Mouse (Mus musculus) CH12.LX (cell line): ENCODE data around the gene Cd5. TPM values are rescaled to one million over a fixed set of nuclear protein-coding genes. Genes with fewer than 3 reads are reported as not detected.
A peak's percentile ranks its signal among the peaks of the same experiment; 100 is the strongest.

Experiments used
- DNase-seq: peaks from one replicate; pipeline ENCODE4 v3.0.0-alpha.2; 2013; ENCODE audit errors: extremely low read depth
- H3K27ac ChIP-seq: 2 replicates; pipeline ENCODE4 v1.5.1; 2012; ENCODE audit warnings: low read depth, mild to moderate bottlenecking, control low read depth, moderate library complexity; ENCODE audit not compliant: insufficient read depth
- H3K27me3 ChIP-seq: replicated peaks from 2 replicates; pipeline ENCODE3; 2012; ENCODE audit warnings: inconsistent platforms
- H3K36me3 ChIP-seq, 2 experiments: replicated peaks in 1 of 2; 2 replicates each; pipeline versions ENCODE3 to v1.6.1; 2012; ENCODE audit warnings: inconsistent platforms in 1 of 2, low read length in 1 of 2, mild to moderate bottlenecking in 1 of 2, mixed read lengths in 1 of 2, moderate library complexity in 1 of 2; ENCODE audit not compliant: control insufficient read depth in 1 of 2, insufficient read depth in 1 of 2
- H3K4me1 ChIP-seq, 2 experiments: 2 replicates each; pipeline ENCODE4 v1.6.1; 2012; ENCODE audit warnings: inconsistent platforms in 1 of 2, moderate library complexity in 1 of 2; ENCODE audit not compliant: insufficient read depth in 2 of 2, control insufficient read depth in 1 of 2
- H3K4me2 ChIP-seq: 2 replicates; pipeline ENCODE4 v1.6.1; 2012; ENCODE audit warnings: low read depth, mild to moderate bottlenecking, control low read depth; ENCODE audit not compliant: poor library complexity, insufficient read depth, severe bottlenecking
- H3K4me3 ChIP-seq, 3 experiments: fragments of 150-350 bp in 1 of 3; sonication (generic) in 1 of 3; replicated peaks in 1 of 3; 2 replicates each; pipeline versions ENCODE3 to v1.5.1; 2011 to 2012; ENCODE audit warnings: low read depth in 2 of 3, low read length in 2 of 3, mild to moderate bottlenecking in 2 of 3, moderate library complexity in 2 of 3, control low read depth in 1 of 3, improper control_type of control experiment in 1 of 3, inconsistent platforms in 1 of 3, mixed read lengths in 1 of 3; ENCODE audit not compliant: poor library complexity in 1 of 3
- H3K79me2 ChIP-seq: replicated peaks from 2 replicates; pipeline ENCODE4 v1.6.1; 2012; ENCODE audit warnings: mild to moderate bottlenecking, moderate library complexity; ENCODE audit not compliant: control insufficient read depth, poor library complexity, insufficient read depth, severe bottlenecking; ENCODE audit errors: extremely low read depth
- H3K9ac ChIP-seq: 2 replicates; pipeline ENCODE4 v1.6.1; 2012; ENCODE audit warnings: low read depth, mild to moderate bottlenecking, control low read depth, moderate library complexity; ENCODE audit not compliant: insufficient read depth
- H3K9me3 ChIP-seq: replicated peaks from 2 replicates; pipeline ENCODE3; 2012; ENCODE audit warnings: low read length, inconsistent platforms, mixed read lengths
- EP300 ChIP-seq: IDR thresholded peaks from 2 replicates; pipeline ENCODE4 v1.6.1; 2011; ENCODE audit warnings: low read length, improper control_type of control experiment
- ETS1 ChIP-seq: conservative IDR thresholded peaks from 2 replicates; pipeline ENCODE4 v1.6.1; 2012; ENCODE audit warnings: low read depth, mild to moderate bottlenecking, inconsistent platforms, low read length, improper control_type of control experiment, moderate library complexity
- MAX ChIP-seq: IDR thresholded peaks from 2 replicates; pipeline ENCODE4 v1.6.1; 2011; ENCODE audit warnings: low read length, improper control_type of control experiment
- MXI1 ChIP-seq: IDR thresholded peaks from 2 replicates; pipeline ENCODE4 v1.6.1; 2011; ENCODE audit warnings: mild to moderate bottlenecking, low read depth, low read length, improper control_type of control experiment
- NELFE ChIP-seq: IDR thresholded peaks from 2 replicates; pipeline ENCODE4 v1.6.1; 2011; ENCODE audit warnings: low read depth, low read length, improper control_type of control experiment
- SIN3A ChIP-seq: IDR thresholded peaks from 2 replicates; pipeline ENCODE4 v1.6.1; 2012; ENCODE audit warnings: low read length, improper control_type of control experiment, inconsistent platforms
- TBP ChIP-seq: conservative IDR thresholded peaks from 2 replicates; pipeline ENCODE4 v1.6.1; 2011; ENCODE audit warnings: low read depth, low read length, improper control_type of control experiment
- USF1 ChIP-seq: IDR thresholded peaks from 2 replicates; pipeline ENCODE4 v1.6.1; 2014; ENCODE audit warnings: low read depth, mild to moderate bottlenecking, inconsistent platforms, low read length, improper control_type of control experiment
- ZC3H11A ChIP-seq: IDR thresholded peaks from 2 replicates; pipeline ENCODE4 v1.6.1; 2012; ENCODE audit warnings: low read depth, mild to moderate bottlenecking, inconsistent platforms, low read length, improper control_type of control experiment
- ZNF384 ChIP-seq: IDR thresholded peaks from 2 replicates; pipeline ENCODE4 v1.6.1; 2012; ENCODE audit warnings: low read depth, low read length, improper control_type of control experiment, inconsistent platforms
- dilution Hi-C: fragments of 300-500 bp; cut with MboI; formaldehyde crosslinking; loops from 2 replicates; pipeline ENCODE4 v1.14.3; 2020; ENCODE audit warnings: low sequenced_read_pairs; ENCODE audit not compliant: extremely low pct_unique_long_range_greater_than_20kb, extremely low pct_ligation_motif_present
- in situ Hi-C: fragments of 300-500 bp; cut with MboI; formaldehyde crosslinking; loops from 3 replicates; pipeline ENCODE4 v1.14.3; 2019; ENCODE audit warnings: low sequenced_read_pairs, low pct_ligation_motif_present, low pct_unique_long_range_greater_than_20kb, mixed read lengths
- polyA plus RNA-seq: library from polyadenylated mRNA; unstranded; fragments of >175 nt; gene quantifications from 2 replicates; pipeline ENCODE4 v1.2.1, GENCODE M21; 2012; ENCODE audit warnings: low read depth; ENCODE audit not compliant: insufficient read length
- total RNA-seq, 2 experiments: library from RNA; depleted of rRNA; stranded (reverse); fragments of 300-350 nt in 1 of 2; fragments of >200 nt in 1 of 2; gene quantifications; 2 replicates each; pipeline ENCODE4 v1.2.3; 2012 to 2014

Gene Cd5
- total and polyA plus RNA-seq, 3 experiments: 8.7 to 51.4 (median 17.7) TPM

GRCm38 (mm10) chr19:10740641-10741440 lies 2.0 kb upstream of the Cd5 start (continued):
- no peak for TF ChIP-seq TBP

DNA sequence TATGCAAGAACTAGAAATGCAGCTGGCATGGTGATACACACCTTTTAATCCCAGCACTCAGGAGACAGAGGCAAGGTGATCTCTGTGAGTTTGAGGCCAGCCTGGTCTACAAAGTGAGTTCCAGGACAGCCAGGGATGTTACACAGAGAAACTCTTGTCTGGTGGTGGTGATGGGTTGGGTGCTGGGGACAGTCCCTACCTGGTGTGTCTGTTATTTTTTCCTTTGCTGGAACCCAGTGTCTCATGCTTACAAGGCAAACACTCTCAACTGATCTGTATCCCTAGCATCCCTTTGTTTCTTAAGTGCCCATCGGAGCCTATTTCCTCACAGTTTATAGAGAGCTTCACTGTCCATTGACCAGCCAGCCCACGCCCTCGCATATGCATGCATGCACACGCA lies 1.1 kb upstream of the Cd5 start:
- peak overlapping the region; percentile 85 for H3K27ac ChIP-seq

GRCm38 (mm10) chr19:10738038-10738437 lies 764 bp downstream of the Cd5 start:
- Histone ChIP-seq H3K9me3 (no peaks in the 10 kb centered on the region), H3K79me2 (0 out of 2 replicates have a peak, but pooled peaks cover 4% of the 10 kb centered on the region), H3K4me2 (no peak overlapping the region), H3K36me3 (peaks cover 0 to 38% of the 10 kb centered on the region in 2 experiments), H3K9ac (no peak overlapping the region), H3K27ac (no peak overlapping the region), H3K4me1 (peaks cover 22 to 55% of the 10 kb centered on the region in 2 experiments), H3K27me3 (no peaks in the 10 kb centered on the region), H3K4me3 (peak overlapping the region in 2 of 3 experiments; percentile 37 to 60)
- in situ Hi-C loops (no loop called here), dilution Hi-C loops (no loop called here)
- DNase-seq: no peak
- TF ChIP-seq ZNF384 (no peak), USF1 (no peak), ZC3H11A (no peak)

More for the DNA sequence above, 1.1 kb upstream of the Cd5 start:
- DNase-seq: peak; percentile 64
- in situ Hi-C loops: loop anchor here (5.0 kb wide), 1 partner anchor 87 kb away; no protein-coding TSS in a partner anchor
- peaks cover 13% of the 10 kb centered on the region for H3K79me2 ChIP-seq
- H3K4me1 ChIP-seq: peaks cover 27 to 70% of the 10 kb centered on the region in 2 experiments
- TF ChIP-seq EP300: 0 out of 2 replicates have a peak, but pooled peaks have one; percentile 37
- TF ChIP-seq MXI1: no peak; the same call in 1 of the 2 replicates
- no peak for TF ChIP-seq NELFE
- TF ChIP-seq MAX: 0 out of 2 replicates have a peak, but pooled peaks have one; percentile 53
- no peak for TF ChIP-seq ZNF384
- TF ChIP-seq SIN3A: 0 out of 2 replicates have a peak, but pooled peaks have one; percentile 6
- TF ChIP-seq ETS1: 0 out of 2 replicates have a peak, but pooled peaks have one; percentile 30
- peaks cover 0 to 23% of the 10 kb centered on the region in 2 experiments for H3K36me3 ChIP-seq
- no peak overlapping the region for H3K9ac ChIP-seq
- dilution Hi-C loops: no loop called here
- H3K27me3 ChIP-seq: no peaks in the 10 kb centered on the region
- H3K4me2 ChIP-seq: peak overlapping the region; percentile 19; the same call in 1 of the 2 replicates
- H3K9me3 ChIP-seq: no peaks in the 10 kb centered on the region
- H3K4me3 ChIP-seq: peak overlapping the region in 2 of 3 experiments; percentile 25 to 52
